Mouse (Mus musculus): ENCODE data around the gene Ces2a.

Ces2a gene

GRCm38 (mm10) chr8:104733753-104734152 lies at the start of gene Ces2a:
Ces2a (plus strand) TSS chr8:104734003.
- DNase-seq, result no peak

DNA sequence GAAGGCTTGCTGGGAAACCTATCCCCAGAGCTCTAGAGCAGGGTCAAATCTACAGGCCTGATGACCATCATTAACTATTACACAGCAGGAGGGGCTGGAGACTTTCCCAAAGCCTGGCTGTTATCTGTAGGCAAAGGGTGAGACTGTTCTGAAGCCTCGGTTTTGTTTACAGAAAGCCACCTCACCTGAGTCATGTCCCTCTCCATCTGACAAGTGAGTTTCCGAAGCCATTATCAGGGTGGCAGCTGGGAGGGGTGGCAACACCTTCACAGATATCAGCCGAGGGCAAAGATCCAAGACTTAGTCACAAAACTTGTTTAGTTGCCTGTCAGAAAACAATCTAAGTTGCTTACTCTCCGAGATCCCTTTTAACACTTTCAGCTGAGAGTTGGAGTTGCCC lies 45.4 kb upstream of the Ces2a start:
- DNase-seq, result no peak

DNA sequence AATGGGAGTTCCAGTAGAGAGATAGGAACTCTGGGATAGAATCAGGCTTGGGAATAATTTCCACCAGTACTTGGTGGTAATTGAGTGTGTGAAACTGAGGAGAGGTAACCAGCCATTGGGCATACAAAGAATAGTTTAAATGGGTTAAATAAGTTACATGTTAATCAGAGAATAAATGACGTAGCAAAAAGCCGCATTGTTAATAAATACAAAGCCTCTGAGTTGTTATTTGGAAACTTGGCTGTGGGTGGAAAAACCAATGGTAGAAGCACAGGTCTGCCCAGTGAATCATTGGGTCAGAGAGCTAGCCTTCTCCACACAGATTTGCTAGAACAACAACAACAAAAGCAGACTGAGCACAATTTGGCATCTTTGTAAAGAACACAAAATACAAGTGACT lies 35.2 kb upstream of the Ces2a start:
- DNase-seq, result no peak

- DNase-seq, result no peak
Measured at GRCm38 (mm10) chr8:104701900-104702299, 31.9 kb upstream of the Ces2a start.

GRCm38 (mm10) chr8:104721166-104721565 lies 12.6 kb upstream of the Ces2a start:
- DNase-seq, result no peak

DNA sequence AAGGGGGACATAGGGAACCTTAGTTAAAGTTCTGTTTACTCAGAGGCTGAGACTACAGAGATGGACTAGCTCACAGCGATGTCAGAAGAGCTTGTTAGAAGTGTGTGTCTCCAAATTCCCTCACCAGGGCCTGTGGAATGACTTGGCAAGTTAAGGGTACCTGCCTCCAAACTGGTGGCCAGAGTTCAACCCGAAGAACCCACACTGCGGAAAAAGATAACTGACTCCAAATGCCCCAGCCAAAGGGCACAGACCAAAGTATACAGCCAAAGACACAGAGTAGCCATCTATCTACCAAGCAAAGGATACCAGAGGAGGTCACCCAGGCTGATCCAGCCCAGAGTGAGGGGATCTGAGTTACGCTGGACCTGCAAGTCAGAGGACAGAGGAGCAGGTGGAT lies 2.4 kb upstream of the Ces2a start:
- no peak for DNase-seq

DNA sequence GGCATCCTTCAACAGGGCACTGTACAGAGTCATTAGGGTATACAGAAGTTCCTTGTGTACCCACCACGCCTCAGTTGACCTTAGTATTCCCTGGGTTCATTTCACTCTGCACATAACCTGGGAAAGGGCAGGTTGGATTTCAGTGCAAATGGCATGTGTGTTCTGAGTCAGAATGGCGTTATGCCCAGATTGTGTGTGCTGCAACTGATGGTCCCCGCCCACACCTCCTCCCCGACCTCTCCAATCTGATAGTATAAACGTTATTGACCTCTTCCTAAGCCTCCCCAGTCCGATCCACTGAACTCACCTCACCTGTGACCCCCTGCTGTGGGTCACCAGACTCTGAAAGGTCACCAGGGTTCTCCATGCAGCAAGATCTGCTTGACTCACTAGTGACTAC lies 1.8 kb upstream of the Ces2a start:
- no peak for DNase-seq

DNA sequence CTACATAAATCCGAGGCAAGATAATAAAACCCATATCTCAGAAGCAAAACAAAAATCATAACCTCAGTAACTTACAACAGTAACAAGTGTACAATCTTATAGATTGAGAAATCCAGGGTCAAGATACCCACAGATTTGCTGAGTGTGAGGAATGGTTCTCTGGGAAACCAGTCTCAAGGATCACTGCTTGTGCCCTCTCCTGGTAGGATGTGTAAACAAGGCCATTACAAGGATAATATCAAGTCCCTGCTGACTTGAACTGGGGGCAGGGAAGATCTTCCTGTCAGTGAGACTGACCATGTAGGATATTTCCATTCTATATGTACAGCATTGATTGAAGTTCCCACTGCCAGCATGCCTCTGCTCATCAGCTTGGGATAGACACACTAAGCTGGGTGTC lies 8.2 kb downstream of the Ces2a start:
- DNase-seq, result peak; percentile 8

- DNase-seq, result no peak
Measured at GRCm38 (mm10) chr8:104743410-104743809, 9.6 kb downstream of the Ces2a start.

GRCm38 (mm10) chr8:104752818-104753217 lies 19.0 kb downstream of the Ces2a start:
- DNase-seq, result no peak

- DNase-seq, result no peak
Measured at GRCm38 (mm10) chr8:104757621-104758020, 23.8 kb downstream of the Ces2a start.

DNA sequence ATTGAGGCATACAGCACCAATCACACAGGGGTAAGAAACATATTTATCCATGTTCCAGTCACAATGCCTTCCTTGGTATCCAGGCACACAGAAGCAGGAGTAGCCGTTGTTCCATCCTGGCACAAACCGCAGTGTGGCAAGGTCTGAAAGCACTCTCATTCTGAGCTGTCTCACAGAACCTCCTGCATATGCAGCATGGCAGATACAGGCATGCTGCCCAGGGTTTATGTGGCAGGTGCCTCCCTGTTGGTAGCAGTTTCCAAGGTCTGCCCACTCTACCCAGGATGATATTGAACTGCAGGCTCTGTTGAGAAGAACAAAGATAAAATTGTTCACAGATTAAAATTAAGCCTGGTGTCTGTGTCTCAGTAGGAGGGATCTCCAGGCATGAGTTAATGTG lies 24.4 kb downstream of the Ces2a start:
- no peak for DNase-seq

DNA sequence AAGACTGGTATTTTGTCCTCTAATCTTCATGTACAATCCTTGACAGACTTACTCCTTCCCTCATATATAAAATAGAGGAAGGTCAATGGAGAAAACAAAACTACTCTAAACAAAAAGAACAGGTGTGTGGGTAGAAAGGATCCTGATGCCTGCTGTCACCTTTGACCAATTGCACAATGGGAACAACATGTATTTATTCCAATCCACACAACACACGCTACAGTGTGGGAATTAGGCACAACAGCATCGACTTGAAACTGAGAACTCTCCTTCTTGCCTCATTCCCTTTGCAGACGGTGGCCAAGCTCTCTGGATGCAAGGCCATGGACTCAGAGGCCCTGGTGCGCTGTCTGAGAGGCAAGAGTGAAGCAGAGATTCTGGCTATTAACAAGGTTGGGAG lies 27.3 kb downstream of the Ces2a start:
- DNase-seq, result no peak

GRCm38 (mm10) chr8:104766485-104766884 lies 32.7 kb downstream of the Ces2a start:
- no peak for DNase-seq

DNA sequence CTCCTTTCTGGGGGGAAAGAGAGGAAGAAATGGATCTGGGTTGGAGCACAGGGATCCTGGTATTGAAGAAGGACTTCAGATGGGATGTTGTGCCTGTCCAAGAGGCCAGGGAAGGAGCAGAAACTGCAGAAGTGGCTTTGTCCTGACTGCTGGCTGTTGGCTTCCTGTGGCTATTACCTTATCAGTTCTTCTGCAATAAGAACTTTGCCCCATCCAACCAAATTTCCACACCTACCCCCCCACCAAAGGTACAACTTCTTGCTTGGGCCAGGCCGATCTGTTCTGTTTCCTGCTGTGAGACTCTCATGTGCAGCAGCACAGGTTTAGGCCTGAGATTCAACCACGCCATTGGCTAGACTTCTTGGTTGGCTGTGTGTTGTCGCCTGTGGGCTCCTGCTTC lies 36.6 kb downstream of the Ces2a start:
- no peak for DNase-seq

DNA sequence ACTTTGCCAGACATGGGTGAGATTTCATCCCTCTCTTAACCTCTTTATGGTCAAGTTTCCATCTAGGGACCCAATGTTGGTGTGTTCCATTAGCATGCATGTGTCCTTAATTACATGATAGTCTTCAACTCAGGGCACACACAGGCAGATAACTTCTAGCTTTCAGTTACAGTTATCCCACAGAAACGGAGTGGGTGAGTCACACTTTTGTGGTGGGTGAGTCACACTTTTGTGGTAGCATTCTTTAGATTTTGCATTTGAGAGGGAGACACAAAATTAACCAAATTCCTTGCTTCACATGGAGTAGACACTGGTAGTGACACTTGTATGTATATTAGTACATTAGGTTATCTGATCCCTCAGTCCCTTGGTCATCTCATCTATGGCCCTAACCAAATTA lies 53.2 kb downstream of the Ces2a start:
- no peak for DNase-seq

- no peak for DNase-seq
Measured at GRCm38 (mm10) chr8:104788929-104789328, 55.1 kb downstream of the Ces2a start.

GRCm38 (mm10) chr8:104789886-104790680 lies 56.3 kb downstream of the Ces2a start:
- peak; percentile 52 for DNase-seq
